31 mouse cellular contexts compared by ENCODE assay signal in the genomic region with DNA sequence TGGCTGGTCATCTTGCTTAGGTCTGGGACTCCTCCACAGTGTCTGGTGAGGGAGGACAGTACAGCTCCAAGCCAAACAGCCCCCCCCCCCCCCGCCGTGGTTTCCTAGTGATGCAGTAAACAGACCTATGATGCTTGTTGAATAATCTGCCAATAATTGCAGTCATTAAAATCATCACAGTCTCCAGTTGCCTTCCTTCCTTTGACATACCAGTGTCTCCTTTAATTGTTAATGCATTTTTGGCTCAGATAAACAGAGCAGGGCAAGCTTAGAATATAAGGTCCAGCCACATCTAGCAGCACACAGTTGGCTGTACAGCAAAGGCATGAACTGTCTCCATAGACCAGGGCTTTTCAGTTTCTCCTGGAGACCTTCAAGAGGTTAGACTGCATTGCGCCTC. TPM values are rescaled to one million over a fixed set of nuclear protein-coding genes. Genes with fewer than 3 reads are reported as not detected.
DNase-seq lines count a peak whose midpoint lies in the region; ATAC-seq and TF ChIP-seq lines count a peak whose summit lies in the region.
"Had no signal": no experiment of that assay in that cellular context is flagged by ENCODE, and none has a peak within 500 bp of the region (broad histone marks: within the 10 kb centered on the region; RNA-seq: fewer than 3 reads in every experiment).

No protein-coding gene starts in this region.

- H3K4me2 ChIP-seq in hindbrain, embryonic 11.5 days (replicated peaks; ENCODE audit: low read depth, low read length), result no peak overlapping the region
- H3K4me2 ChIP-seq in hindbrain, postnatal 0 days (ENCODE audit: low read depth, low read length), result no peak overlapping the region
- H3K4me2 ChIP-seq: heart, embryonic 13.5 days; hindbrain, embryonic 12.5 days; hindbrain, embryonic 15.5 days had no signal

- ATAC-seq in hindbrain, embryonic 11.5 days (ENCODE audit: low FRiP score), result no peak
- ATAC-seq in hindbrain, postnatal 0 days, result no peak
- ATAC-seq: forebrain, embryonic 13.5 days; inflammation-experienced regulatory T-cells, adult 6 months; intestine, embryonic 16.5 days; Patski had no signal

- peaks cover 16% of the 10 kb centered on the region for H3K4me1 ChIP-seq in hindbrain, embryonic 11.5 days (replicated peaks; ENCODE audit: control insufficient read depth, insufficient read depth, low read length)
- peaks cover 10% of the 10 kb centered on the region; the same call in 1 of the 2 replicates for H3K4me1 ChIP-seq in hindbrain, postnatal 0 days (ENCODE audit: insufficient read depth, low read length)

- no peak for TF ChIP-seq CTCF in hindbrain, postnatal 0 days (IDR thresholded peaks at IDR 0.05; ENCODE audit: low read depth)

- no peaks in the 10 kb centered on the region for H3K9me3 ChIP-seq in hindbrain, embryonic 11.5 days (ENCODE audit: control insufficient read depth, low read length)
- H3K9me3 ChIP-seq in hindbrain, postnatal 0 days (ENCODE audit: low read length), result no peaks in the 10 kb centered on the region
- H3K9me3 ChIP-seq: forebrain, embryonic 10.5 days; forebrain, embryonic 13.5 days; heart, embryonic 10.5 days; heart, embryonic 13.5 days; hindbrain, embryonic 12.5 days; hindbrain, embryonic 15.5 days had no signal

- no peaks in the 10 kb centered on the region for H3K36me3 ChIP-seq in hindbrain, embryonic 11.5 days (ENCODE audit: control insufficient read depth, insufficient read depth, low read length)
- no peaks in the 10 kb centered on the region for H3K36me3 ChIP-seq in hindbrain, postnatal 0 days (ENCODE audit: insufficient read depth, low read length)
- H3K36me3 ChIP-seq: forebrain, embryonic 10.5 days; heart, embryonic 10.5 days; heart, embryonic 13.5 days; hindbrain, embryonic 12.5 days; hindbrain, embryonic 15.5 days had no signal

- H3K4me3 ChIP-seq in hindbrain, embryonic 11.5 days (ENCODE audit: low read depth, low read length), result no peak overlapping the region
- H3K4me3 ChIP-seq in hindbrain, postnatal 0 days (ENCODE audit: low read length), result no peak overlapping the region
- H3K4me3 ChIP-seq: forebrain, embryonic 10.5 days; heart, adult 2 months; heart, embryonic 10.5 days; heart, embryonic 13.5 days; hindbrain, embryonic 12.5 days; hindbrain, embryonic 15.5 days had no signal

- H3K27ac ChIP-seq in hindbrain, embryonic 11.5 days (ENCODE audit: low read depth, low read length), result no peak overlapping the region
- no peak overlapping the region for H3K27ac ChIP-seq in hindbrain, postnatal 0 days
- H3K27ac ChIP-seq: forebrain, embryonic 10.5 days; heart, adult 2 months; heart, embryonic 10.5 days; heart, embryonic 13.5 days; hindbrain, embryonic 12.5 days; hindbrain, embryonic 15.5 days had no signal

- peak; percentile 15 for DNase-seq in embryo, embryonic 9.5 days (ENCODE audit: extremely low spot score)
- DNase-seq in embryo, embryonic 11 days, result no peak
- DNase-seq in hindbrain, embryonic 11.5 days (ENCODE audit: low spot score), result peak; percentile 24
- DNase-seq in hindbrain, postnatal 0 days (ENCODE audit: low spot score), result no peak
- DNase-seq in induced T-regulatory cell, adult 2 months (ENCODE audit: low read depth), result peak; percentile 16
- DNase-seq in retina, postnatal 1 day, result peak; percentile 31
- no peak for DNase-seq in gastrocnemius, postnatal 4 days (ENCODE audit: low spot score in 2 of 2)
- DNase-seq in layer of hippocampus, postnatal 14 days (ENCODE audit: low spot score in 2 of 2), result no peak
- DNase-seq: adrenal gland, postnatal 10 days; adrenal gland, postnatal 36 days; cerebellum, adult 11 months; cerebellum, adult 2 months; cerebellum, adult 9-11 months; cerebellum, postnatal 25 days; gastrocnemius, postnatal 25 days; heart, adult 2 months; heart, postnatal 14 days; heart, postnatal 4 days had no signal

- 16% methylated on average over 3 of the region's 3 CpGs for whole genome bisulfite sequencing in hindbrain, embryonic 11.5 days
- WGBS in hindbrain, postnatal 0 days, result 17% methylated on average over 3 of the region's 3 CpGs

- H3K9ac ChIP-seq in hindbrain, embryonic 11.5 days (ENCODE audit: low read depth, low read length), result no peak overlapping the region
- H3K9ac ChIP-seq in hindbrain, postnatal 0 days (replicated peaks; ENCODE audit: low read length), result no peak overlapping the region
- H3K9ac ChIP-seq: forebrain, embryonic 13.5 days; heart, embryonic 13.5 days; hindbrain, embryonic 12.5 days; hindbrain, embryonic 15.5 days had no signal

- peaks cover 69% of the 10 kb centered on the region for H3K27me3 ChIP-seq in hindbrain, embryonic 11.5 days (ENCODE audit: control insufficient read depth, insufficient read depth, low read length)
- H3K27me3 ChIP-seq in hindbrain, postnatal 0 days (ENCODE audit: insufficient read depth, low read length), result peaks cover 75% of the 10 kb centered on the region

RNA-seq across cellular contexts. Expression of a gene that starts 4.5 kb away (rescaled TPM):
- polyA plus RNA-seq in hindbrain, embryonic 11.5 days (2014; fragmentation: Nextera tagmentation; extraction: Ambion mirVana), result 3.0 and 3.7 TPM in 2 replicates
- total RNA-seq in hindbrain, postnatal 0 days (2014; rRNA removed), result 1.7 and 3.8 TPM in 2 replicates
- 0.49 and 0.63 TPM in 2 replicates for polyA plus RNA-seq in hindbrain, postnatal 0 days (2015; fragmentation: Nextera tagmentation; extraction: Ambion mirVana)
- total RNA-seq in gastrocnemius, postnatal 4 days (2021), result not detected
- total RNA-seq in layer of hippocampus, postnatal 14 days (2021), result 1 to 10 TPM; 4.6 to 4.8 TPM
- total RNA-seq: adrenal gland, adult 18-20 months; adrenal gland, postnatal 10 days; adrenal gland, postnatal 36 days; gastrocnemius, adult 8-10 months; gastrocnemius, postnatal 25 days; granulocyte monocyte progenitor cell, adult 5-6 weeks; heart, adult 2 months; heart, postnatal 14 days; heart, postnatal 4 days had no signal
- polyA plus RNA-seq: heart, adult 2 months; heart, embryonic 10.5 days; heart, embryonic 13.5 days; heart, embryonic 16.5 days; inflammation-experienced regulatory T-cells, adult 6 months; intestine, embryonic 16.5 days; Patski had no signal

RNA-seq across cellular contexts. Expression of a gene that starts 45.2 kb away (rescaled TPM):
- polyA plus RNA-seq in hindbrain, embryonic 11.5 days (2014; fragmentation: Nextera tagmentation; extraction: Ambion mirVana), result 10.7 and 12.7 TPM in 2 replicates
- total RNA-seq in hindbrain, postnatal 0 days (2014; rRNA removed), result 2.9 and 3.1 TPM in 2 replicates
- 6.2 and 7.1 TPM in 2 replicates for polyA plus RNA-seq in hindbrain, postnatal 0 days (2015; fragmentation: Nextera tagmentation; extraction: Ambion mirVana)
- total RNA-seq in gastrocnemius, postnatal 4 days (2021), result 10 to 100 TPM; 14.9 to 15.4 TPM
- total RNA-seq in layer of hippocampus, postnatal 14 days (2021), result 10 to 100 TPM; 15.0 to 16.8 TPM

RNA-seq across cellular contexts. Expression of a gene that starts 45.3 kb away (rescaled TPM):
- polyA plus RNA-seq in hindbrain, embryonic 11.5 days (2014; fragmentation: Nextera tagmentation; extraction: Ambion mirVana), result 23.0 and 23.8 TPM in 2 replicates
- 2.4 and 3.3 TPM in 2 replicates for total RNA-seq in hindbrain, postnatal 0 days (2014; rRNA removed)
- 25.2 and 31.5 TPM in 2 replicates for polyA plus RNA-seq in hindbrain, postnatal 0 days (2015; fragmentation: Nextera tagmentation; extraction: Ambion mirVana)
- 10 to 100 TPM; 16.3 to 16.9 TPM for total RNA-seq in gastrocnemius, postnatal 4 days (2021)
- 10 to 100 TPM; 25.7 to 25.9 TPM for total RNA-seq in layer of hippocampus, postnatal 14 days (2021)

RNA-seq across cellular contexts. Expression of a gene that starts 48.5 kb away (rescaled TPM):
- polyA plus RNA-seq in hindbrain, embryonic 11.5 days (2014; fragmentation: Nextera tagmentation; extraction: Ambion mirVana), result 97.6 and 100 TPM in 2 replicates
- 39.7 and 49.9 TPM in 2 replicates for total RNA-seq in hindbrain, postnatal 0 days (2014; rRNA removed)
- polyA plus RNA-seq in hindbrain, postnatal 0 days (2015; fragmentation: Nextera tagmentation; extraction: Ambion mirVana), result 102 and 105 TPM in 2 replicates
- total RNA-seq in gastrocnemius, postnatal 4 days (2021), result 100 to 1,000 TPM in 1 of 2 experiments, 10 to 100 TPM in 1; 95.9 to 103 TPM
- total RNA-seq in layer of hippocampus, postnatal 14 days (2021), result 100 to 1,000 TPM; 120 to 128 TPM

Comparison
In these comparisons a context has a peak if more than half of its experiments do, and no peak if none do; other contexts are left out.
1. DNase-seq: peak in embryo, embryonic 9.5 days (single experiment), hindbrain, embryonic 11.5 days (single experiment), induced T-regulatory cell, adult 2 months (single experiment) and retina, postnatal 1 day (single experiment); none in embryo, embryonic 11 days (single experiment), hindbrain, postnatal 0 days (single experiment), gastrocnemius, postnatal 4 days (0 of 2) and layer of hippocampus, postnatal 14 days (0 of 2).